Mouse (Mus musculus) induced T-regulatory cell, adult 2 months (primary cell): ENCODE measurements at regions not wholly inside any gene's neighbourhood (a gene's known extent, or its start where the extent isn't known, plus 50 kb on each side); places are given as distances from the start of the nearest gene placed in this dataset.
A peak's percentile ranks its signal among the peaks of the same experiment; 100 is the strongest.

ENCODE experiments used
- DNase-seq: peaks from one replicate; pipeline ENCODE4 v3.0.0-alpha.2; 2012; ENCODE audit warnings: low read depth

- no peak for DNase-seq
These were observed 105.4 kb upstream of the Mroh9 start for GRCm38 (mm10) chr1:163190841-163191240.

GRCm38 (mm10) chr1:163181851-163182250 lies 96.4 kb upstream of the Mroh9 start:
- DNase-seq = no peak

GRCm38 (mm10) chr1:163177011-163177410 lies 91.5 kb upstream of the Mroh9 start:
- DNase-seq = no peak

DNA sequence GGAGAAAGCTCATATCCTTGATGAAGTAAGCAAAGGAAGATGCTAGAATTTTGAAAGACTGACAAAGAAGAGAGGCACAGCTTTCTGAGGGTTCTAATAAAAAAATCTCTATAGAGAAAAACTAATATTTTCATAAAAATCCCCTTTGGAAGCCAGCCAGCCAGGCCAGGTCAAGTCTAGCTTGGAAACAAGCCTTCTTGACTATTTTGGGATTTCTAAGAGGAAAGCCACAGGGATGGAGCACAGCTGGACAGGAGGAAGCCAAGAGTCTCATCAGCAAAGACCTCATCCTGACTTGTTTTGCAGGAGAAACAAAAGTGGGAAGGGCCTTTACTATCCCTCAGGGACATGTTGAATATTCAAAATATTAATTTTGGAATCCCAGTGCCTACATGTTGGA lies 81.6 kb upstream of the Mroh9 start:
- DNase-seq = no peak

DNA sequence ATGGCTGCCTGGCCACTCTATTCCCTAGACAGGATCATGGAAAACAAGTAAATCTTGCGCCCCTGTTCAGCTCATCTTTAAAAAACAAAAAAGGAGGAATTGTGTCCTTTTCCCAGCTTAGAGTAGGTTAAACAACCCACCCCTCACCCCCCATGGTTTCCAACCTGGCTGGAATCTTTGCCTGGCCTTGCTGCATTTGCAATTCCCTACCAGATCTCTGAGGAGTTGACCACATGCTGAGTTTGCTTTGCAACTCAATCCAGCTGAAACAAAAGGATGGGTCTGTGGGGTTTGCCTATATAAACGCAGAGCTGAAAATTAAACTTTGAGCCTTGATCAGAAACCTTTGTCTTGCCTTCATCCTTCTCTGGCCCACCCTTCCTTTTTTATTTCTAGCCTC lies 78.2 kb upstream of the Mroh9 start:
- DNase-seq = no peak

GRCm38 (mm10) chr1:163159911-163160310 lies 74.4 kb upstream of the Mroh9 start:
- no peak for DNase-seq

GRCm38 (mm10) chr1:163158491-163158890 lies 73.0 kb upstream of the Mroh9 start:
- no peak for DNase-seq

GRCm38 (mm10) chr1:163150203-163150855 lies 64.9 kb upstream of the Mroh9 start:
- DNase-seq = peak; percentile 24

- no peak for DNase-seq
These were observed 61.2 kb upstream of the Mroh9 start for GRCm38 (mm10) chr1:163146641-163147040.

DNA sequence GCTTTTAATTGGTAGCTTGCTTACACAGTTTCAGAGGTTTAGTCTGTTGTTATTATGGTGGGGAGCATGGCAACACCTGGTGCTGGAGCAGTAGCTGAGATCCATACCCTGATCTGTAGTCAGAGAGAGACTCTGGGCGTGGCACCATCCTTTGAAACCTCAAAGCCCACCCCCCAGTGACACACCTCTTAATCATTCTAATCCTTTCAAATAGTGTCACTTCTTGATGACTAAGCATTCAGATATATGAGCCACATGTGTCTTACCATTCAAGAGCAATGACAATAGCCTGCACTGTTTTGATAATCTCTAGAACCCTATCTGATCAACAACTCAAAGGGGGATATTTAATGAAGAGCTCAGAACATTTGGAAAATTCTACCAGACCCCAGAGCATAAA lies 57.6 kb upstream of the Mroh9 start:
- DNase-seq = no peak

DNA sequence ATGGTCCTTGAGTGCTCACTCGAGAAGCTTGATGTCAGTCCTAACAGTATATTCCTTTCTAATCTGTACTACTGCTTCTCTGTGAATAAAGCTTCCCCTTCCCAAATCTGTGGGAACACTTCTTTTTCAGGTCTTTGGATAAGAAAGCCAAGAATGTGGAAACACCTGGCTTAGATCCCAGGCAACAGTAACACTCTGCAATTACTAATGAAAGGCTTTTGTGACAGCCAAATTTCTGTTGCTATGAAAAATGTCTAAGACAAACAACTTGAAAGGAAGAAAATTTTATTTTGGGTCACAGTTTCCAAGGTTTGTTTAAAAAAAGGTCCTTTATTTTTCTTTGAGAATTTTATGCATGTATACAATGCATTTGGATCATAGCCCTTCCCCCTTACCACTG lies 56.0 kb upstream of the Mroh9 start:
- DNase-seq = no peak

- no peak for DNase-seq
These were observed 52.7 kb upstream of the Mroh9 start for GRCm38 (mm10) chr1:163138179-163138578.
